Comparison of ENCODE assay signal across 8 mouse cellular contexts in genomic region chr11:43612834-43613488, GRCm38 (mm10). TPM values are rescaled to one million over a fixed set of nuclear protein-coding genes. Genes with fewer than 3 reads are reported as not detected.
DNase-seq lines count a peak whose midpoint lies in the region; ATAC-seq and TF ChIP-seq lines count a peak whose summit lies in the region.

No protein-coding gene starts in this region.

- H3K9ac ChIP-seq in hindbrain, embryonic 16.5 days (ENCODE audit: low read depth, low read length) = peak overlapping the region; percentile 51

- ATAC-seq in common myeloid progenitor, adult 5-6 weeks (replicated peaks; ENCODE audit: low read depth, poor library complexity, severe bottlenecking) = peak; percentile 95
- peak; percentile 80 for ATAC-seq in hindbrain, embryonic 16.5 days

- 18% methylated on average over 12 of the region's 12 CpGs for WGBS in hindbrain, embryonic 16.5 days

- no peak overlapping the region for H3K4me2 ChIP-seq in hindbrain, embryonic 16.5 days (ENCODE audit: low read length)

- peaks cover 5% of the 10 kb centered on the region; the same call in 1 of the 2 replicates for H3K4me1 ChIP-seq in hindbrain, embryonic 16.5 days (ENCODE audit: control insufficient read depth, insufficient read depth, low read depth, low read length)

- intact Hi-C loops in gastrocnemius, adult 2 months (cut with DNase I) = loop anchor here (10.0 kb wide), 1 partner anchor 118 kb away; no protein-coding TSS in a partner anchor

- H3K36me3 ChIP-seq in hindbrain, embryonic 16.5 days (ENCODE audit: control insufficient read depth, insufficient read depth, low read length) = no peaks in the 10 kb centered on the region

- H3K9me3 ChIP-seq in hindbrain, embryonic 16.5 days (ENCODE audit: control insufficient read depth, low read length) = no peaks in the 10 kb centered on the region

- peak; percentile 72 for TF ChIP-seq CTCF in gastrocnemius, adult 2 months (IDR thresholded peaks at IDR 0.05)

- no peak overlapping the region for H3K4me3 ChIP-seq in gastrocnemius, adult 2 months
- H3K4me3 ChIP-seq in hindbrain, embryonic 16.5 days (ENCODE audit: low read length) = no peak overlapping the region

- no peaks in the 10 kb centered on the region for H3K27me3 ChIP-seq in hindbrain, embryonic 16.5 days (replicated peaks; ENCODE audit: control insufficient read depth, insufficient read depth, low read length)

- DNase-seq in adipocyte (ENCODE audit: low spot score) = peak; percentile 75
- DNase-seq in gastrocnemius, adult 2 months = peak; percentile 74
- DNase-seq in left cerebral cortex, adult 11 months (ENCODE audit: low spot score) = peak; percentile 80
- peak; percentile 51 to 82 for DNase-seq in lung, postnatal 4 days
- peak; percentile 90 to 91 for DNase-seq in right cerebral cortex, adult 2 months (ENCODE audit: low spot score in 2 of 2)
- DNase-seq in urinary bladder, postnatal 14 days (ENCODE audit: low spot score) = peak; percentile 84

- no peak overlapping the region for H3K27ac ChIP-seq in gastrocnemius, adult 2 months
- H3K27ac ChIP-seq in hindbrain, embryonic 16.5 days (ENCODE audit: low read depth, low read length) = peak overlapping the region; percentile 74

RNA-seq across cellular contexts. Expression of gene Fabp6, which starts 11.6 kb away (rescaled TPM):
- total RNA-seq in common myeloid progenitor, adult 5-6 weeks (2017) = not detected in 2 replicates
- not detected for total RNA-seq in gastrocnemius, adult 2 months (2021)
- not detected in 2 replicates for polyA plus RNA-seq in hindbrain, embryonic 16.5 days (2015; fragmentation: Nextera tagmentation; extraction: Ambion mirVana)

RNA-seq across cellular contexts. Expression of gene 4933415A04Rik, which starts 26.1 kb away (rescaled TPM):
- total RNA-seq in common myeloid progenitor, adult 5-6 weeks (2017) = 0.34 TPM in 1 of 2 replicates, not detected in the other
- not detected for total RNA-seq in gastrocnemius, adult 2 months (2021)
- 2.2 and 3.3 TPM in 2 replicates for polyA plus RNA-seq in hindbrain, embryonic 16.5 days (2015; fragmentation: Nextera tagmentation; extraction: Ambion mirVana)
